Mouse (Mus musculus): Measurements from ENCODE around the gene Dnmt3l. TPM values are rescaled to one million over a fixed set of nuclear protein-coding genes. Genes with fewer than 3 reads are reported as not detected.
"Not testable (repeated sequence)": the region's sequence is repeated elsewhere in the genome, so short reads cannot be mapped to it uniquely, and the experiment has no call there.

The Dnmt3l gene
- polyA plus RNA-seq, 1 experiment = 179 TPM

- TF ChIP-seq EP300 (IDR thresholded peaks at IDR 0.05; ENCODE audit: insufficient read depth, low read depth, low read length) (no peak), CTCF (IDR thresholded peaks at IDR 0.05; ENCODE audit: low read depth, low read length) (no peak), POLR2A (IDR thresholded peaks at IDR 0.05; ENCODE audit: insufficient read depth, low read length) (no peak)
- Histone ChIP-seq H3K4me1 (ENCODE audit: control insufficient read depth, insufficient read depth, low read length) (peaks cover 9% of the 10 kb centered on the region), H3K27me3 (ENCODE audit: control insufficient read depth, insufficient read depth, low read length, poor library complexity, severe bottlenecking) (no peaks in the 10 kb centered on the region), H3K9ac (ENCODE audit: low read depth, poor library complexity, severe bottlenecking) (no peak overlapping the region), H3K9me3 (replicated peaks; ENCODE audit: control insufficient read depth, insufficient read depth, low read length, poor library complexity, severe bottlenecking) (no peaks in the 10 kb centered on the region), H3K27ac (ENCODE audit: insufficient read depth, low read length) (no peak overlapping the region), H3K36me3 (ENCODE audit: control insufficient read depth, insufficient read depth, low read length, poor library complexity, severe bottlenecking) (no peaks in the 10 kb centered on the region), H3K4me3 (ENCODE audit: low read depth, low read length) (no peak overlapping the region)
Measured at GRCm38 (mm10) chr10:78005791-78006438, 35.8 kb upstream of the Dnmt3l start.

GRCm38 (mm10) chr10:78007203-78007602, 34.5 kb upstream of the Dnmt3l start:
- H3K36me3 ChIP-seq (ENCODE audit: control insufficient read depth, insufficient read depth, low read length, poor library complexity, severe bottlenecking) = no peaks in the 10 kb centered on the region
- H3K27me3 ChIP-seq (ENCODE audit: control insufficient read depth, insufficient read depth, low read length, poor library complexity, severe bottlenecking) = no peaks in the 10 kb centered on the region
- no peak overlapping the region for H3K4me3 ChIP-seq (ENCODE audit: low read depth, low read length)
- H3K4me1 ChIP-seq (ENCODE audit: control insufficient read depth, insufficient read depth, low read length) = peaks cover 9% of the 10 kb centered on the region
- H3K9ac ChIP-seq (ENCODE audit: low read depth, poor library complexity, severe bottlenecking) = no peak overlapping the region
- H3K27ac ChIP-seq (ENCODE audit: insufficient read depth, low read length) = no peak overlapping the region
- no peaks in the 10 kb centered on the region for H3K9me3 ChIP-seq (replicated peaks; ENCODE audit: control insufficient read depth, insufficient read depth, low read length, poor library complexity, severe bottlenecking)
- TF ChIP-seq POLR2A (IDR thresholded peaks at IDR 0.05; ENCODE audit: insufficient read depth, low read length) (no peak), EP300 (IDR thresholded peaks at IDR 0.05; ENCODE audit: insufficient read depth, low read depth, low read length) (no peak), CTCF (IDR thresholded peaks at IDR 0.05; ENCODE audit: low read depth, low read length) (no peak)

GRCm38 (mm10) chr10:78008169-78008568, 33.6 kb upstream of the Dnmt3l start:
- Histone ChIP-seq H3K9ac (ENCODE audit: low read depth, poor library complexity, severe bottlenecking) (peak overlapping the region; percentile 67), H3K4me3 (ENCODE audit: low read depth, low read length) (peak overlapping the region; percentile 90), H3K4me1 (ENCODE audit: control insufficient read depth, insufficient read depth, low read length) (peaks cover 10% of the 10 kb centered on the region), H3K27me3 (ENCODE audit: control insufficient read depth, insufficient read depth, low read length, poor library complexity, severe bottlenecking) (no peaks in the 10 kb centered on the region), H3K27ac (ENCODE audit: insufficient read depth, low read length) (no peak overlapping the region), H3K9me3 (replicated peaks; ENCODE audit: control insufficient read depth, insufficient read depth, low read length, poor library complexity, severe bottlenecking) (no peaks in the 10 kb centered on the region), H3K36me3 (ENCODE audit: control insufficient read depth, insufficient read depth, low read length, poor library complexity, severe bottlenecking) (no peaks in the 10 kb centered on the region)
- TF ChIP-seq POLR2A (IDR thresholded peaks at IDR 0.05; ENCODE audit: insufficient read depth, low read length) (no peak), CTCF (IDR thresholded peaks at IDR 0.05; ENCODE audit: low read depth, low read length) (no peak)

GRCm38 (mm10) chr10:78009184-78009944, 32.4 kb upstream of the Dnmt3l start:
- Histone ChIP-seq H3K4me1 (ENCODE audit: control insufficient read depth, insufficient read depth, low read length) (peaks cover 11% of the 10 kb centered on the region), H3K36me3 (ENCODE audit: control insufficient read depth, insufficient read depth, low read length, poor library complexity, severe bottlenecking) (no peaks in the 10 kb centered on the region), H3K9ac (ENCODE audit: low read depth, poor library complexity, severe bottlenecking) (peak overlapping the region; percentile 67), H3K27me3 (ENCODE audit: control insufficient read depth, insufficient read depth, low read length, poor library complexity, severe bottlenecking) (no peaks in the 10 kb centered on the region), H3K9me3 (replicated peaks; ENCODE audit: control insufficient read depth, insufficient read depth, low read length, poor library complexity, severe bottlenecking) (no peaks in the 10 kb centered on the region), H3K4me3 (ENCODE audit: low read depth, low read length) (peak overlapping the region; percentile 92), H3K27ac (ENCODE audit: insufficient read depth, low read length) (peak overlapping the region; percentile 67)
- TF ChIP-seq EP300 (IDR thresholded peaks at IDR 0.05; ENCODE audit: insufficient read depth, low read depth, low read length) (peak; percentile 62; the same call in 1 of the 2 replicates), POLR2A (IDR thresholded peaks at IDR 0.05; ENCODE audit: insufficient read depth, low read length) (peak; percentile 87), CTCF (IDR thresholded peaks at IDR 0.05; ENCODE audit: low read depth, low read length) (peak; percentile 28)

- peaks cover 11% of the 10 kb centered on the region for H3K4me1 ChIP-seq (ENCODE audit: control insufficient read depth, insufficient read depth, low read length)
Measured at GRCm38 (mm10) chr10:78009945-78010293, 31.8 kb upstream of the Dnmt3l start, which contains the start of gene Pfkl. Pfkl (minus strand) TSS chr10:78010083.

GRCm38 (mm10) chr10:78010335-78010734, 31.4 kb upstream of the Dnmt3l start:
- peak overlapping the region; percentile 41 for H3K9ac ChIP-seq (ENCODE audit: low read depth, poor library complexity, severe bottlenecking)
- H3K9me3 ChIP-seq (replicated peaks; ENCODE audit: control insufficient read depth, insufficient read depth, low read length, poor library complexity, severe bottlenecking) = no peaks in the 10 kb centered on the region
- peak overlapping the region; percentile 5; the same call in 1 of the 2 replicates for H3K27ac ChIP-seq (ENCODE audit: insufficient read depth, low read length)

More at GRCm38 (mm10) chr10:78009945-78010293, 31.8 kb upstream of the Dnmt3l start, which contains the start of gene Pfkl:
- Histone ChIP-seq H3K27me3 (ENCODE audit: control insufficient read depth, insufficient read depth, low read length, poor library complexity, severe bottlenecking) (no peaks in the 10 kb centered on the region), H3K27ac (ENCODE audit: insufficient read depth, low read length) (peak within 1 kb of the TSS; percentile 67), H3K36me3 (ENCODE audit: control insufficient read depth, insufficient read depth, low read length, poor library complexity, severe bottlenecking) (no peaks in the 10 kb centered on the region), H3K9me3 (replicated peaks; ENCODE audit: control insufficient read depth, insufficient read depth, low read length, poor library complexity, severe bottlenecking) (no peaks in the 10 kb centered on the region), H3K9ac (ENCODE audit: low read depth, poor library complexity, severe bottlenecking) (peak within 1 kb of the TSS; percentile 67), H3K4me3 (ENCODE audit: low read depth, low read length) (peak within 1 kb of the TSS; percentile 92)
- TF ChIP-seq POLR2A (IDR thresholded peaks at IDR 0.05; ENCODE audit: insufficient read depth, low read length) (no peak), CTCF (IDR thresholded peaks at IDR 0.05; ENCODE audit: low read depth, low read length) (no peak), EP300 (IDR thresholded peaks at IDR 0.05; ENCODE audit: insufficient read depth, low read depth, low read length) (no peak)

GRCm38 (mm10) chr10:78011116-78011515, 30.6 kb upstream of the Dnmt3l start:
- not testable (repeated sequence) for H3K4me3 ChIP-seq (ENCODE audit: low read depth, low read length); H3K4me1 ChIP-seq (ENCODE audit: control insufficient read depth, insufficient read depth, low read length); H3K9me3 ChIP-seq (replicated peaks; ENCODE audit: control insufficient read depth, insufficient read depth, low read length, poor library complexity, severe bottlenecking)

More at GRCm38 (mm10) chr10:78010335-78010734, 31.4 kb upstream of the Dnmt3l start:
- Histone ChIP-seq H3K4me3 (ENCODE audit: low read depth, low read length) (peak overlapping the region; percentile 53), H3K4me1 (ENCODE audit: control insufficient read depth, insufficient read depth, low read length) (peaks cover 11% of the 10 kb centered on the region), H3K27me3 (ENCODE audit: control insufficient read depth, insufficient read depth, low read length, poor library complexity, severe bottlenecking) (no peaks in the 10 kb centered on the region), H3K36me3 (ENCODE audit: control insufficient read depth, insufficient read depth, low read length, poor library complexity, severe bottlenecking) (no peaks in the 10 kb centered on the region)
- TF ChIP-seq POLR2A (IDR thresholded peaks at IDR 0.05; ENCODE audit: insufficient read depth, low read length) (no peak), CTCF (IDR thresholded peaks at IDR 0.05; ENCODE audit: low read depth, low read length) (no peak), EP300 (IDR thresholded peaks at IDR 0.05; ENCODE audit: insufficient read depth, low read depth, low read length) (no peak)

More at GRCm38 (mm10) chr10:78011116-78011515, 30.6 kb upstream of the Dnmt3l start:
- H3K36me3 ChIP-seq (ENCODE audit: control insufficient read depth, insufficient read depth, low read length, poor library complexity, severe bottlenecking); H3K27me3 ChIP-seq (ENCODE audit: control insufficient read depth, insufficient read depth, low read length, poor library complexity, severe bottlenecking); H3K9ac ChIP-seq (ENCODE audit: low read depth, poor library complexity, severe bottlenecking); H3K27ac ChIP-seq (ENCODE audit: insufficient read depth, low read length): not testable (repeated sequence)
